Comparison of ENCODE assay signal across 24 mouse cellular contexts in genomic region chr4:53078793-53079310, GRCm38 (mm10).
DNase-seq lines count a peak whose midpoint lies in the region; ATAC-seq and TF ChIP-seq lines count a peak whose summit lies in the region.
"Had no signal": no experiment of that assay in that cellular context is flagged by ENCODE, and none has a peak within 500 bp of the region (broad histone marks: within the 10 kb centered on the region; RNA-seq: fewer than 3 reads in every experiment).

No protein-coding gene starts in this region.

- 89% methylated on average over 2 of the region's 2 CpGs for WGBS in heart, embryonic 15.5 days
- 70% methylated on average over 2 of the region's 2 CpGs for WGBS in kidney, postnatal 0 days
- 85% methylated on average over 2 of the region's 2 CpGs for WGBS in neural tube, embryonic 15.5 days

- no peaks in the 10 kb centered on the region for H3K9me3 ChIP-seq in heart, embryonic 15.5 days (replicated peaks)
- H3K9me3 ChIP-seq in kidney, postnatal 0 days (replicated peaks; ENCODE audit: low read length) = no peaks in the 10 kb centered on the region
- no peaks in the 10 kb centered on the region for H3K9me3 ChIP-seq in neural tube, embryonic 15.5 days (replicated peaks)
- H3K9me3 ChIP-seq: forebrain, embryonic 10.5 days; hindbrain, embryonic 10.5 days had no signal

- no peak for TF ChIP-seq CTCF in kidney, postnatal 0 days (IDR thresholded peaks at IDR 0.05; ENCODE audit: low read depth)

- ATAC-seq in heart, embryonic 15.5 days (replicated peaks; ENCODE audit: insufficient number of reproducible peaks, insufficient read depth, low FRiP score, low read depth) = 0 out of 2 replicates have a peak, but pooled peaks have one; percentile 47
- ATAC-seq in kidney, postnatal 0 days (replicated peaks; ENCODE audit: low FRiP score, low read depth) = no peak
- no peak for ATAC-seq in neural tube, embryonic 15.5 days (ENCODE audit: low FRiP score)
- ATAC-seq: forebrain, postnatal 0 days; hindbrain, postnatal 0 days; liver, postnatal 0 days had no signal

- no peaks in the 10 kb centered on the region for H3K27me3 ChIP-seq in heart, embryonic 15.5 days
- no peaks in the 10 kb centered on the region for H3K27me3 ChIP-seq in kidney, postnatal 0 days (ENCODE audit: insufficient read depth, low read length)
- H3K27me3 ChIP-seq in neural tube, embryonic 15.5 days (replicated peaks) = no peaks in the 10 kb centered on the region
- H3K27me3 ChIP-seq: megakaryocyte, embryonic 14.5 days had no signal

- H3K4me2 ChIP-seq in heart, embryonic 15.5 days = no peak overlapping the region
- no peak overlapping the region for H3K4me2 ChIP-seq in kidney, postnatal 0 days (ENCODE audit: low read length)
- no peak overlapping the region for H3K4me2 ChIP-seq in neural tube, embryonic 15.5 days

- peaks cover 47% of the 10 kb centered on the region for H3K36me3 ChIP-seq in heart, embryonic 15.5 days
- peaks cover 41% of the 10 kb centered on the region for H3K36me3 ChIP-seq in kidney, postnatal 0 days (ENCODE audit: insufficient read depth, low read length)
- peaks cover 19% of the 10 kb centered on the region for H3K36me3 ChIP-seq in neural tube, embryonic 15.5 days

- no peak overlapping the region for H3K4me3 ChIP-seq in heart, embryonic 15.5 days
- H3K4me3 ChIP-seq in kidney, postnatal 0 days (replicated peaks; ENCODE audit: low read depth, low read length) = no peak overlapping the region
- H3K4me3 ChIP-seq in neural tube, embryonic 15.5 days (replicated peaks) = no peak overlapping the region
- H3K4me3 ChIP-seq: forebrain, embryonic 10.5 days; hindbrain, embryonic 10.5 days; left cerebral cortex, adult 2 months; megakaryocyte, embryonic 14.5 days had no signal

- intact Hi-C loops in heart, postnatal 10 days (cut with DNase I) = no loop called here

- H3K4me1 ChIP-seq in heart, embryonic 15.5 days (replicated peaks) = no peaks in the 10 kb centered on the region
- no peaks in the 10 kb centered on the region for H3K4me1 ChIP-seq in kidney, postnatal 0 days (replicated peaks; ENCODE audit: insufficient read depth, low read length)
- no peaks in the 10 kb centered on the region for H3K4me1 ChIP-seq in neural tube, embryonic 15.5 days
- H3K4me1 ChIP-seq: forebrain, embryonic 10.5 days; hindbrain, embryonic 10.5 days; megakaryocyte, embryonic 14.5 days had no signal

- no peak for DNase-seq in heart, postnatal 10 days
- peak; percentile 40 for DNase-seq in kidney, postnatal 0 days (ENCODE audit: low spot score)
- no peak for DNase-seq in kidney, adult 9 months
- DNase-seq in neural tube, embryonic 10.5 days (ENCODE audit: extremely low spot score, low spot score) = no peak
- DNase-seq in urinary bladder, postnatal 4 days (ENCODE audit: low spot score in 2 of 2) = no peak
- DNase-seq: adrenal gland, postnatal 25 days; B cell, adult 2 months; cerebellum, adult 11-12 months; cerebellum, postnatal 14 days; forebrain, postnatal 0 days; kidney, postnatal 10 days; left cerebral cortex, postnatal 4 days; liver, postnatal 0 days; midbrain, embryonic 14.5 days; right cerebral cortex, postnatal 14 days; spleen, adult 18-20 months; thymus, adult 18-20 months had no signal

- peak overlapping the region; percentile 5; the same call in 1 of the 2 replicates for H3K27ac ChIP-seq in heart, embryonic 15.5 days
- H3K27ac ChIP-seq in kidney, postnatal 0 days = 0 out of 2 replicates have a peak overlapping the region, but pooled peaks have one; percentile 16
- H3K27ac ChIP-seq in neural tube, embryonic 15.5 days (replicated peaks) = 0 out of 2 replicates have a peak overlapping the region, but pooled peaks have one; percentile 18
- H3K27ac ChIP-seq: forebrain, embryonic 10.5 days; hindbrain, embryonic 10.5 days; hindbrain, postnatal 0 days; left cerebral cortex, adult 2 months had no signal

- H3K9ac ChIP-seq in heart, embryonic 15.5 days = no peak overlapping the region
- H3K9ac ChIP-seq in kidney, postnatal 0 days (ENCODE audit: low read depth, low read length) = no peak overlapping the region
- H3K9ac ChIP-seq in neural tube, embryonic 15.5 days (replicated peaks) = no peak overlapping the region
- H3K9ac ChIP-seq: forebrain, postnatal 0 days; liver, postnatal 0 days had no signal
